Mouse (Mus musculus): ENCODE data around the gene Lbx1. TPM values are rescaled to one million over a fixed set of nuclear protein-coding genes. Genes with fewer than 3 reads are reported as not detected.

Lbx1 gene
- total RNA-seq (2018; cell fraction: chromatin; rRNA removed) = not detected
- under 1 TPM in 3 of 26 experiments, not detected in 23; 0.05 to 0.10 (median 0.05) TPM for total RNA-seq (2018; cell fraction: cytosol; rRNA removed)
- under 1 TPM in 1 of 26 experiments, not detected in 25; 0.24 TPM for total RNA-seq (2018; cell fraction: nucleus; rRNA removed)
- not detected in 3 replicates for polyA plus RNA-seq (2018)

- H3K36me3 ChIP-seq (ENCODE audit: inconsistent target) = no peaks in the 10 kb centered on the region
- H3K79me2 ChIP-seq (ENCODE audit: inconsistent target) = no peaks in the 10 kb centered on the region
- 2% methylated on average over 29 of the region's 30 CpGs for WGBS (ENCODE audit: missing documents)
- H3K4me3 ChIP-seq (ENCODE audit: inconsistent target) = no peak within 1 kb of the TSS
- no peak within 1 kb of the TSS for H3K27ac ChIP-seq
These were observed at the start of gene Lbx1 for GRCm38 (mm10) chr19:45235766-45236362. Gene Lbx1 (minus strand): TSS chr19:45235812.

GRCm38 (mm10) chr19:45283302-45283701 lies 47.7 kb upstream of the Lbx1 start:
- Histone ChIP-seq H3K36me3 (ENCODE audit: inconsistent target) (no peaks in the 10 kb centered on the region), H3K4me3 (ENCODE audit: inconsistent target) (no peak overlapping the region), H3K79me2 (ENCODE audit: inconsistent target) (no peaks in the 10 kb centered on the region), H3K27ac (no peak overlapping the region)
- 9% methylated on average over 10 of the region's 10 CpGs for WGBS (ENCODE audit: missing documents)

- no peaks in the 10 kb centered on the region for H3K79me2 ChIP-seq (ENCODE audit: inconsistent target)
- H3K27ac ChIP-seq = no peak overlapping the region
- no peaks in the 10 kb centered on the region for H3K36me3 ChIP-seq (ENCODE audit: inconsistent target)
- no peak overlapping the region for H3K4me3 ChIP-seq (ENCODE audit: inconsistent target)
- 71% methylated on average over 4 of the region's 4 CpGs for WGBS (ENCODE audit: missing documents)
These were observed 40.6 kb upstream of the Lbx1 start for GRCm38 (mm10) chr19:45276196-45276595.

GRCm38 (mm10) chr19:45271986-45272385 lies 36.4 kb upstream of the Lbx1 start:
- Histone ChIP-seq H3K36me3 (ENCODE audit: inconsistent target) (no peaks in the 10 kb centered on the region), H3K4me3 (ENCODE audit: inconsistent target) (no peak overlapping the region), H3K27ac (no peak overlapping the region), H3K79me2 (ENCODE audit: inconsistent target) (no peaks in the 10 kb centered on the region)
- 82% methylated on average over 10 of the region's 10 CpGs for WGBS (ENCODE audit: missing documents)

- Histone ChIP-seq H3K27ac (no peak overlapping the region), H3K79me2 (ENCODE audit: inconsistent target) (no peaks in the 10 kb centered on the region)
- 91% methylated on average over 10 of the region's 10 CpGs for whole genome bisulfite sequencing (ENCODE audit: missing documents)
These were observed 27.4 kb upstream of the Lbx1 start for GRCm38 (mm10) chr19:45262995-45263394.

GRCm38 (mm10) chr19:45257414-45258326 lies 22.1 kb upstream of the Lbx1 start:
- 75% methylated on average over 15 of the region's 15 CpGs for WGBS (ENCODE audit: missing documents)
- Histone ChIP-seq H3K36me3 (ENCODE audit: inconsistent target) (no peaks in the 10 kb centered on the region), H3K27ac (no peak overlapping the region), H3K4me3 (ENCODE audit: inconsistent target) (no peak overlapping the region), H3K79me2 (ENCODE audit: inconsistent target) (no peaks in the 10 kb centered on the region)

More at GRCm38 (mm10) chr19:45262995-45263394, 27.4 kb upstream of the Lbx1 start:
- no peaks in the 10 kb centered on the region for H3K36me3 ChIP-seq (ENCODE audit: inconsistent target)
- H3K4me3 ChIP-seq (ENCODE audit: inconsistent target) = no peak overlapping the region

- H3K36me3 ChIP-seq (ENCODE audit: inconsistent target) = no peaks in the 10 kb centered on the region
- no peak overlapping the region for H3K27ac ChIP-seq
- H3K79me2 ChIP-seq (ENCODE audit: inconsistent target) = no peaks in the 10 kb centered on the region
- 86% methylated on average over 7 of the region's 7 CpGs for WGBS (ENCODE audit: missing documents)
- no peak overlapping the region for H3K4me3 ChIP-seq (ENCODE audit: inconsistent target)
These were observed 19.2 kb upstream of the Lbx1 start for GRCm38 (mm10) chr19:45254806-45255205.

GRCm38 (mm10) chr19:45252436-45252835 lies 16.8 kb upstream of the Lbx1 start:
- Histone ChIP-seq H3K79me2 (ENCODE audit: inconsistent target) (no peaks in the 10 kb centered on the region), H3K27ac (no peak overlapping the region), H3K36me3 (ENCODE audit: inconsistent target) (no peaks in the 10 kb centered on the region), H3K4me3 (ENCODE audit: inconsistent target) (no peak overlapping the region)
- whole genome bisulfite sequencing (ENCODE audit: missing documents) = 72% methylated on average over 3 of the region's 3 CpGs

- Histone ChIP-seq H3K4me3 (ENCODE audit: inconsistent target) (no peak overlapping the region), H3K27ac (no peak overlapping the region), H3K36me3 (ENCODE audit: inconsistent target) (no peaks in the 10 kb centered on the region), H3K79me2 (ENCODE audit: inconsistent target) (no peaks in the 10 kb centered on the region)
- WGBS (ENCODE audit: missing documents) = 88% methylated on average over 19 of the region's 19 CpGs
These were observed 13.1 kb upstream of the Lbx1 start for GRCm38 (mm10) chr19:45248691-45249090.

- Histone ChIP-seq H3K4me3 (ENCODE audit: inconsistent target) (no peak overlapping the region), H3K36me3 (ENCODE audit: inconsistent target) (no peaks in the 10 kb centered on the region), H3K79me2 (ENCODE audit: inconsistent target) (no peaks in the 10 kb centered on the region), H3K27ac (no peak overlapping the region)
- WGBS (ENCODE audit: missing documents) = 8% methylated on average over 29 of the region's 29 CpGs
These were observed 8.5 kb upstream of the Lbx1 start for GRCm38 (mm10) chr19:45243918-45244700.

GRCm38 (mm10) chr19:45243264-45243602 lies 7.6 kb upstream of the Lbx1 start:
- 6% methylated on average over 5 of the region's 5 CpGs for WGBS (ENCODE audit: missing documents)
- Histone ChIP-seq H3K79me2 (ENCODE audit: inconsistent target) (no peaks in the 10 kb centered on the region), H3K27ac (no peak overlapping the region), H3K4me3 (ENCODE audit: inconsistent target) (no peak overlapping the region), H3K36me3 (ENCODE audit: inconsistent target) (no peaks in the 10 kb centered on the region)

- Histone ChIP-seq H3K79me2 (ENCODE audit: inconsistent target) (no peaks in the 10 kb centered on the region), H3K36me3 (ENCODE audit: inconsistent target) (no peaks in the 10 kb centered on the region), H3K4me3 (ENCODE audit: inconsistent target) (no peak overlapping the region), H3K27ac (no peak overlapping the region)
- WGBS (ENCODE audit: missing documents) = 6% methylated on average over 23 of the region's 23 CpGs
These were observed 7.0 kb upstream of the Lbx1 start for GRCm38 (mm10) chr19:45242348-45243263.

- Histone ChIP-seq H3K36me3 (ENCODE audit: inconsistent target) (no peaks in the 10 kb centered on the region), H3K79me2 (ENCODE audit: inconsistent target) (no peaks in the 10 kb centered on the region), H3K27ac (no peak overlapping the region), H3K4me3 (ENCODE audit: inconsistent target) (no peak overlapping the region)
- 30% methylated on average over 4 of the region's 4 CpGs for WGBS (ENCODE audit: missing documents)
These were observed 6.4 kb upstream of the Lbx1 start for GRCm38 (mm10) chr19:45242017-45242347.

GRCm38 (mm10) chr19:45240026-45240425 lies 4.4 kb upstream of the Lbx1 start:
- no peak overlapping the region for H3K27ac ChIP-seq
- WGBS (ENCODE audit: missing documents) = 45% methylated on average over 2 of the region's 2 CpGs
- no peak overlapping the region for H3K4me3 ChIP-seq (ENCODE audit: inconsistent target)
- no peaks in the 10 kb centered on the region for H3K79me2 ChIP-seq (ENCODE audit: inconsistent target)
- no peaks in the 10 kb centered on the region for H3K36me3 ChIP-seq (ENCODE audit: inconsistent target)
